Mouse (Mus musculus): ENCODE results near the gene Slc45a3.

The Slc45a3 gene

GRCm38 (mm10) chr1:131962606-131963084, at the start of gene Slc45a3:
Gene Slc45a3 (plus strand): TSS chr1:131962967.
- no peak for ATAC-seq (ENCODE audit: insufficient number of reproducible peaks, low FRiP score, low TSS enrichment)

- no peak for ATAC-seq (ENCODE audit: insufficient number of reproducible peaks, low FRiP score, low TSS enrichment)
These were observed 45.1 kb upstream of the Slc45a3 start for GRCm38 (mm10) chr1:131917634-131918033.

- no peak for ATAC-seq (ENCODE audit: insufficient number of reproducible peaks, low FRiP score, low TSS enrichment)
These were observed 43.7 kb upstream of the Slc45a3 start for GRCm38 (mm10) chr1:131919052-131919451.

GRCm38 (mm10) chr1:131922100-131922499, 40.7 kb upstream of the Slc45a3 start:
- ATAC-seq (ENCODE audit: insufficient number of reproducible peaks, low FRiP score, low TSS enrichment), result no peak

GRCm38 (mm10) chr1:131933471-131933870, 29.3 kb upstream of the Slc45a3 start:
- no peak for ATAC-seq (ENCODE audit: insufficient number of reproducible peaks, low FRiP score, low TSS enrichment)

- peak; percentile 45; the same call in 1 of the 2 replicates for ATAC-seq (ENCODE audit: insufficient number of reproducible peaks, low FRiP score, low TSS enrichment)
These were observed 25.0 kb upstream of the Slc45a3 start for GRCm38 (mm10) chr1:131937659-131938305.

- no peak for ATAC-seq (ENCODE audit: insufficient number of reproducible peaks, low FRiP score, low TSS enrichment)
These were observed 24.0 kb upstream of the Slc45a3 start for GRCm38 (mm10) chr1:131938811-131939210.

- no peak for ATAC-seq (ENCODE audit: insufficient number of reproducible peaks, low FRiP score, low TSS enrichment)
These were observed 22.0 kb upstream of the Slc45a3 start for GRCm38 (mm10) chr1:131940711-131941244.

GRCm38 (mm10) chr1:131941501-131941900, 21.3 kb upstream of the Slc45a3 start:
- no peak for ATAC-seq (ENCODE audit: insufficient number of reproducible peaks, low FRiP score, low TSS enrichment)

GRCm38 (mm10) chr1:131942621-131943590, 19.9 kb upstream of the Slc45a3 start:
- ATAC-seq (ENCODE audit: insufficient number of reproducible peaks, low FRiP score, low TSS enrichment), result no peak

GRCm38 (mm10) chr1:131945674-131946440, 16.9 kb upstream of the Slc45a3 start:
- no peak for ATAC-seq (ENCODE audit: insufficient number of reproducible peaks, low FRiP score, low TSS enrichment)

GRCm38 (mm10) chr1:131946462-131947215, 16.1 kb upstream of the Slc45a3 start:
- no peak for ATAC-seq (ENCODE audit: insufficient number of reproducible peaks, low FRiP score, low TSS enrichment)

GRCm38 (mm10) chr1:131947997-131948525, 14.7 kb upstream of the Slc45a3 start:
- ATAC-seq (ENCODE audit: insufficient number of reproducible peaks, low FRiP score, low TSS enrichment), result no peak

- ATAC-seq (ENCODE audit: insufficient number of reproducible peaks, low FRiP score, low TSS enrichment), result no peak
These were observed 8.4 kb upstream of the Slc45a3 start for GRCm38 (mm10) chr1:131954242-131954865.

GRCm38 (mm10) chr1:131955131-131955757, 7.5 kb upstream of the Slc45a3 start:
- ATAC-seq (ENCODE audit: insufficient number of reproducible peaks, low FRiP score, low TSS enrichment), result no peak

GRCm38 (mm10) chr1:131957416-131957815, 5.4 kb upstream of the Slc45a3 start:
- ATAC-seq (ENCODE audit: insufficient number of reproducible peaks, low FRiP score, low TSS enrichment), result no peak

- ATAC-seq (ENCODE audit: insufficient number of reproducible peaks, low FRiP score, low TSS enrichment), result no peak
These were observed 1.8 kb upstream of the Slc45a3 start for GRCm38 (mm10) chr1:131961004-131961403.
